Mouse (Mus musculus): ENCODE measurements around the gene Bfar.

GRCm38 (mm10) chr16:13678601-13679319 is 7.1 kb downstream of the Bfar start:
- TF ChIP-seq CTCF (IDR thresholded peaks at IDR 0.05; ENCODE audit: low read depth) (no peak), EP300 (IDR thresholded peaks at IDR 0.05; ENCODE audit: low read depth) (no peak)
